Mouse (Mus musculus) erythroblast, adult 5-6 weeks (primary cell): ENCODE data around the gene Duoxa2. TPM values are rescaled to one million over a fixed set of nuclear protein-coding genes. Genes with fewer than 3 reads are reported as not detected.

Source experiments
- ATAC-seq: replicated peaks from 2 replicates; pipeline ENCODE4 v1.8.0; 2016; ENCODE audit warnings: moderate number of reproducible peaks, mild to moderate bottlenecking, moderate TSS enrichment, inconsistent platforms; ENCODE audit not compliant: poor library complexity, low FRiP score, severe bottlenecking
- total RNA-seq, 2 experiments: library from RNA; stranded (forward) in 1 of 2; stranded (reverse) in 1 of 2; fragments of 150-400 nt in 1 of 2; fragments of 200-764, 138-1000 nt in 1 of 2; gene quantifications; 2 replicates each; pipeline versions ENCODE4 v1.2.3 to v1.2.4; 2015 to 2017; ENCODE audit warnings: low replicate concordance in 2 of 2

The Duoxa2 gene
- total RNA-seq, 2 experiments from 2014 or later, result not detected

DNA sequence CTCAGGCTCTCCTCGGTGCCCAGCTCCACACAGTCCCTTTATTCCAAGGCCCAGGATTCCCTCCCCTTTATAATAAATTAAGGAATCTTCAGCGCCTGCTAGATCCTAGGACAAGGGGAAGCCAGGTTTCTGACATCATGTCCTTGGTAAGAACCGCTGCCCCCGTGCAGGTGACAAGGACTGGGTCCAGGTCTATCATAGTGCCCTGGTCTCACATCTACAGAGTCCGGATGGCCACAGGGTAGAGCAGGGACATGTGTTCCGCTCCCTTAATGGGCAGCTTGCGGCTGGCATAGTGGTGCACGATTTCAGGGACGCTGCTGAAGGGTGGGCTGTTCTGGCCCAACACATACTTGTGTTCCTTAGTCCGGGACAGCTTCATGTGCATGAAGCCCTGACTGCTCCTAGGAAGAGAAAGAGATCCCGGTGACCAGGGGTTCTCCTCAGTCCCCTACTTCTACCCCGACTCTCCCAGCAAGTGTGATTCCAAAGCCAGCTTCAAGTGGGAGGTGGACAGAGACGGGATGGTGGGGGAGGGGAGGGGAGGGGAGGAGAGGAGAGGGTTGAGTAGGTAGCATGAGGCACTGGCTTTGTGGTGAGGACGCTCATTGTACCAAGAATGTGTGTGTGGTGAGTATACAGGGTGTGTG is 50.6 kb downstream of the Duoxa2 start:
- ATAC-seq, result 0 out of 2 replicates have a peak, but pooled peaks have one; percentile 13

DNA sequence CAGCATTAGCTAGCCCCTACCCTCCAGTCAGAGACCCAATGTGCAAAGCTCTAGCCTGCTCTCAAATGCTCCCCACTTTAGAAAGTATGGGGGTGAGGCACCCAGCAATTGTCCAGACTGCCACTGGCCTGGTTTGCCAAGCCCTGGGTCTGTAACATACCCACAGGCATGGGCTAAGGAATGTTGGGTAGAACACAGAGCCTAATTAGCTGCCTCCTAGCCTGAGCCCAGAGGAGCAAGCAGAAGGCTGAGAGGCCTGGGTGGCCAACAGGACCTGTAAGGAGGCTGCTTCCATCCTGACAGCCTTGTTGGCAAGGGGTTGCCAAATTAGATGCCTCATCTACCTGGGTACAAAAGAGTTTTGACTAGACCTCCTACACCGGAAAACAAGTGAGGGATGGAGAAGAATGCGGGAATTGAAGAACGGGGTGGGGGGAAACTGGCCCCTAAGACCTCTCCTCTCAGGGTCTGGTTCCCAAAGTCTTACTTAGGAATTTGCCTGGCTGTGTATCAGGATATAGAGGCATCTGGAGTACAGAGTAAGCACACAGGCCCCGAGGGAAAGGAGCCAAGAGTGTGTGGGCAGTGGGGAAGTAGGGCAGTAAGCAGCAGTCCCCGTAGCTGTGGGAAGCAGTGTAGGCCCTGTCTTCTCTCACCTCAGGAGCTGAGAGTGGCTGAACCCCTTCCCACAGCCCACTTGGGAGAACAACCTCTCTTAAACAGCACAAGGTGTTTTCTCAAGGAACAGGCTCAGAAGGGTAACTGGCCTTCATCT is 52.6 kb downstream of the Duoxa2 start:
- ATAC-seq, result no peak

DNA sequence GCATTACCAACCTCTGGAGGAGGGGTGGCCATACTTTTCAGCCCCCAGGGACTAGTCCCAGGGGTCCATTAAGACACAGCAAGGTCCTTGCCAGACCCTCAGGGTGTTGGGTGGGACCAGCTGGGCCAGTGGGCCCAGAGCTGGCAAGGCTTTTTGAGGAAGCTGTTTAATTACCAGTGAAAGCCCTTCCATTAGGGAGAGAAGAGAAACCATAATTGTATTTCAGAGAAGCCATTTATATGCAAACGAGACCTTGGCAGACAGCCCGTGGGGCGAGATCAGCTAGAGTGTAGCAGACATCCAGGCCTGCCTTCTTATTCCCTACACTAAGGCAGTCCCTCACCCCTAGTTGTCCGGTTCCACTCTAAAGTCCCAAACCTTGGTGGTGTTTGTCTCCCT is 53.2 kb downstream of the Duoxa2 start:
- no peak for ATAC-seq

Other genes with a start within 250 kb of the Duoxa2 start
- gene Spg11, start 180.5 kb upstream of the Duoxa2 start, total RNA-seq (2015; ENCODE audit: low replicate concordance), result 2.5 and 4.4 TPM in 2 replicates
- 4.5 and 5.6 TPM in 2 replicates for gene Spg11, start 180.5 kb upstream of the Duoxa2 start, total RNA-seq (2017; ENCODE audit: low replicate concordance)
- gene B2m, start 151.2 kb upstream of the Duoxa2 start, total RNA-seq (2015; ENCODE audit: low replicate concordance), result 1,642 and 1,724 TPM in 2 replicates
- gene B2m, start 151.2 kb upstream of the Duoxa2 start, total RNA-seq (2017; ENCODE audit: low replicate concordance), result 563 and 1,023 TPM in 2 replicates
- gene Trim69, start 138.2 kb upstream of the Duoxa2 start, total RNA-seq (2015; ENCODE audit: low replicate concordance), result not detected in 2 replicates
- not detected in 2 replicates for gene Trim69, start 138.2 kb upstream of the Duoxa2 start, total RNA-seq (2017; ENCODE audit: low replicate concordance)
- gene Patl2, start 112.7 kb upstream of the Duoxa2 start, total RNA-seq (2015; ENCODE audit: low replicate concordance), result not detected in 2 replicates
- not detected in 2 replicates for gene Patl2, start 112.7 kb upstream of the Duoxa2 start, total RNA-seq (2017; ENCODE audit: low replicate concordance)
- not detected in 2 replicates for gene Terb2, start 112.6 kb upstream of the Duoxa2 start, total RNA-seq (2015; ENCODE audit: low replicate concordance)
- not detected in 2 replicates for gene Terb2, start 112.6 kb upstream of the Duoxa2 start, total RNA-seq (2017; ENCODE audit: low replicate concordance)
- 14.6 and 18.8 TPM in 2 replicates for gene Sord, start 64.2 kb upstream of the Duoxa2 start, total RNA-seq (2015; ENCODE audit: low replicate concordance)
- 15.3 and 18.7 TPM in 2 replicates for gene Sord, start 64.2 kb upstream of the Duoxa2 start, total RNA-seq (2017; ENCODE audit: low replicate concordance)
- gene Duox2, start 451 bp upstream of the Duoxa2 start, total RNA-seq (2015; ENCODE audit: low replicate concordance), result not detected in 2 replicates
- gene Duox2, start 451 bp upstream of the Duoxa2 start, total RNA-seq (2017; ENCODE audit: low replicate concordance), result not detected in 2 replicates
- 0.77 TPM in 1 of 2 replicates, not detected in the other for gene Duoxa1, start 14.8 kb downstream of the Duoxa2 start, total RNA-seq (2015; ENCODE audit: low replicate concordance)
- gene Duoxa1, start 14.8 kb downstream of the Duoxa2 start, total RNA-seq (2017; ENCODE audit: low replicate concordance), result not detected in 2 replicates
- not detected in 2 replicates for gene Duox1, start 16.8 kb downstream of the Duoxa2 start, total RNA-seq (2015; ENCODE audit: low replicate concordance)
- 0.14 TPM in 1 of 2 replicates, not detected in the other for gene Duox1, start 16.8 kb downstream of the Duoxa2 start, total RNA-seq (2017; ENCODE audit: low replicate concordance)
- 0.84 TPM in 1 of 2 replicates, not detected in the other for gene Shf, start 70.3 kb downstream of the Duoxa2 start, total RNA-seq (2015; ENCODE audit: low replicate concordance)
- gene Shf, start 70.3 kb downstream of the Duoxa2 start, total RNA-seq (2017; ENCODE audit: low replicate concordance), result 6.3 and 13.0 TPM in 2 replicates
- 12.3 and 16.5 TPM in 2 replicates for gene Slc28a2, start 127.6 kb downstream of the Duoxa2 start, total RNA-seq (2015; ENCODE audit: low replicate concordance)
- 11.7 and 15.9 TPM in 2 replicates for gene Slc28a2, start 127.6 kb downstream of the Duoxa2 start, total RNA-seq (2017; ENCODE audit: low replicate concordance)
- 0.58 TPM in 1 of 2 replicates, not detected in the other for gene Gm14085, start 186.0 kb downstream of the Duoxa2 start, total RNA-seq (2015; ENCODE audit: low replicate concordance)
- gene Gm14085, start 186.0 kb downstream of the Duoxa2 start, total RNA-seq (2017; ENCODE audit: low replicate concordance), result 0.28 and 2.2 TPM in 2 replicates